Mouse (Mus musculus) liver, adult 2 months (tissue): ENCODE measurements around the gene Olfr1143.

ENCODE experiments used
- CTCF ChIP-seq: fragments of 200-500 bp; IDR thresholded peaks from 2 replicates; pipeline ENCODE4 v1.5.1; 2011; ENCODE audit warnings: low read depth, low read length, control low read depth
- POLR2A ChIP-seq: fragments of 200-500 bp; IDR thresholded peaks from 2 replicates; pipeline ENCODE4 v1.6.1; 2011; ENCODE audit warnings: low read length, control low read depth; ENCODE audit not compliant: insufficient read depth; ENCODE audit errors: extremely low read depth

DNA sequence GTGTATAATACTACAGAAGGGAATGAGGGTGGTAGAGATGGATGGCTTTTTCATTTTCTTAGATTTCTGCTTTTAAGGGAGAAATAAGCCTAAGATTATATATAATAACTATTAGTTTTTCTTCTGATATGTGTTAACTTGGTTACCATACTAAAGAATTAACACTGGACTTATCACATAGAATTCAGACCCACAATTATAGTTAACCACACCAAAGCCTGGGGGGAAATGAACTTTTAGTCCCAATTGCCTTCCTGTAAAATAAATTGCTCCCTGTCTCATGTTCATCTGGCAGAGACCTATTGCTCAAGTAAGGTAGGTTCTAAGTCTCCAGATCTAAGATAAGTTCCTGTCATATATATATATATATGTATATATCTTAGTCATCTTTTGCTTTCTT lies at the start of gene Olfr1143:
- TF ChIP-seq POLR2A = no peak
- no peak for TF ChIP-seq CTCF
